Mouse (Mus musculus): Measurements from ENCODE around the gene Nova1. TPM values are rescaled to one million over a fixed set of nuclear protein-coding genes. Genes with fewer than 3 reads are reported as not detected.
A peak's percentile ranks its signal among the peaks of the same experiment; 100 is the strongest.

Nova1 gene
- polyA plus RNA-seq (2012; rRNA removed): 0.30 and 0.58 TPM in 2 replicates

DNA sequence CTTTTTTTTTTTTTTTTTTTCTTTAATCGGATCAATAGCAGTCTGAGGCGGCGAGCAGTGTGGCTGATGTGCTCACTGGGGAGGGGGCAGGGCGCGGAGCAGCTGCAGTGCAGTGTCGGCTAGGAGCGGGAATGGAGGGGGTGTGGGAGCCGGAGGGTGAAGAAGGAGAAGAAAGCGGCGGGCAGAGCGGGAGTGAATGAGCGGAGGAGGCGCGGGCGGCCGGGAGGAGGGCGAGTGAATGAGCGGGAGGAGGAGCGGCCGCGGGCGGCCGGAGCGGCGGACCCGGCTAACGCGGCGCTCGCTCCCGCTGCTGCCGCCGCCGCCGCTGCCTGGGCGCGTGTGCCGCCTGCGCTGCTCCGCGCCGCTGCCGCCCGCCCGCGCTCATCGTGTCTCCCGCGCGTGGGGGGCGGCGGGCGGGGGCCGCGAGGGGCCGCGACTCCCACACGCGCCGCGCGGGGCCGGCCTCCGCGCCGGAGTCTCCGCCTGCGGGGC, at the start of gene Nova1:
TSS of gene Nova1 (minus strand) at position 74 of the 492 bp plus-strand sequence.
- H3K27ac ChIP-seq (ENCODE audit: insufficient read depth, low read depth, low read length): no peak within 1 kb of the TSS

DNA sequence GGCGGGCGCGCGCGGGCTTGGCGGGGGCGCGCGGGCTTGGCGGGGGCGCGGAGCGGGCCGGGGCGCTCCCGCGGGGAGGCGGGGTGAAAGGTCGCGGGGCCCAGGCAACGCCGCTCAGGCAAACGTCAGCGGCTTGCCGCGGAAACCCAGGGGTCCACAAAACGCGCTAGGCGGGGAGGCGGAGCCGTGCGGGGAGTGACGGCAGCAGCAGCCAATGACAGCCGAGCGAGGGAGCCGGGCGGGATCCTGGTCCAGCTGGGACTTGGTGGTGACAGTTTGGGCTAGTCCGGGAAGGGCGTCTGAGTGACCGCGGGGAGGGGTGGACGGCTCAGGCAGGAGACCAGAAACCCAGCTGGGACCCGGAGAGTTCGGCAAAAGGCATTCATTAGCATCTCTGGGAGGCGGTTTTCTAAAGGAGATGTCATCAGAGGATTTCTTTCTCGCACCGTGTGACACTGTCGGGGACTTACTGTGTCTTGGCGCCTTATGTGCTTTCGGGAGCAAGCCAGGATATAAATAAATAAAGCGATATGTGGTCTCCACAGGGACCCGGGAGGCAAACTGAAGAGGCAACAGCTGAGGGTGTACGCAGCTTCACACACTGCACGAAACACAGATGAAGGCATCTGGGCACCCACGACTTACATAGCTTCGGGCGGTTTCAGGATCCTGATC, 756 bp upstream of the Nova1 start:
- Histone ChIP-seq H3K4me3 (ENCODE audit: insufficient read depth, low read depth, low read length) (peak overlapping the region; percentile 94), H3K27ac (ENCODE audit: insufficient read depth, low read depth, low read length) (no peak overlapping the region), H3K36me3 (ENCODE audit: control insufficient read depth, insufficient read depth, low read length) (no peaks in the 10 kb centered on the region), H3K4me1 (ENCODE audit: control insufficient read depth, insufficient read depth, low read length) (no peaks in the 10 kb centered on the region), H3K27me3 (replicated peaks; ENCODE audit: control insufficient read depth, insufficient read depth, low read length) (no peaks in the 10 kb centered on the region; the same call in 1 of the 2 replicates)
- peak; percentile 92 for DNase-seq
- TF ChIP-seq POLR2A (IDR thresholded peaks at IDR 0.05; ENCODE audit: low read depth, low read length): no peak
- TF ChIP-seq CTCF (conservative IDR thresholded peaks at IDR 0.05; ENCODE audit: insufficient read depth, insufficient read length, low read depth, low read length): no peak
- 4% methylated on average over 57 of the region's 57 CpGs for WGBS

More for the DNA sequence above, at the start of gene Nova1:
- DNase-seq: peak; percentile 55
- Histone ChIP-seq H3K36me3 (ENCODE audit: control insufficient read depth, insufficient read depth, low read length) (no peaks in the 10 kb centered on the region), H3K27me3 (replicated peaks; ENCODE audit: control insufficient read depth, insufficient read depth, low read length) (no peaks in the 10 kb centered on the region; the same call in 1 of the 2 replicates), H3K4me3 (ENCODE audit: insufficient read depth, low read depth, low read length) (peak within 1 kb of the TSS; percentile 94), H3K4me1 (ENCODE audit: control insufficient read depth, insufficient read depth, low read length) (no peaks in the 10 kb centered on the region)
- TF ChIP-seq POLR2A (IDR thresholded peaks at IDR 0.05; ENCODE audit: low read depth, low read length) (no peak), CTCF (conservative IDR thresholded peaks at IDR 0.05; ENCODE audit: insufficient read depth, insufficient read length, low read depth, low read length) (no peak)
- 10% methylated on average over 65 of the region's 68 CpGs for WGBS

DNA sequence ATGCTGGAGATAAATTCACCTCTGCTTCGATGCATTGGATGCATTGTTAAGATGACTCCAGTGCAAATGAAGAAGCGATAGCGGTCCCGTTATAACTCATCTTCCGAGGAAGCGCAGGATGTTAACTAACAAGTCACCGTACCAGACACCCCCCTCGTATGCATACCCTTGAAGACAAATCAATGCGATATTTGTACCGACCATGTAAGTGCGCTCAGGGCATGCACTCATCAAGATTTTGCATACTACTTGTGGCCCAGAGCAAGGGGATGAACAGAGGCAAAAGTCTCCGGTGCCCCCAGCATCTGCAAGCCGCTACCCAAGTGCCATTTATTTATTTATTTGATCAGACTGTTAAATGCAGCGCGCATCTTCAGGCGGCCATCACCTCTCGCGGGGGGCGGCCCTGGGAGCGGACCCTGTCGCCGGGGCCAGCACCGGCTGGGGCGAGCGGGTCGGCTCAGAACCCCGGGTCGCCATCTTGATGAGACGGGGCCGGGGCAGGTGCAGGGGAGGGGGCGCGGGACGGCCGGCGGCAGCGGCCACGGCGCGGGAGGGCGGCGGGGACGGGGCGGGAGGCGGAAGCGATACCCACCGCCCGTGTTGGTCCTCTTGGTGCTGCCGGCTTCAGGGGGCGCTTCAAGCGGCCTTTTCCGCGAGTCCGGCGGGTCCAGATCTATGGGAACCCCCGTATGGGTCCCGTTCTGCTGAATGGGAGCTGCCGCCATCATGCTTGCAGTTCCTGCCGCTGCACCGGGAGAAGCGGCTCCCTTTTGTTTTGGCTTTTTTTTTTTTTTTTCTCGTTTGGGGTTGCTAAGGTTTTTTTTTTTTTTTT, 491 bp downstream of the Nova1 start:
- H3K27ac ChIP-seq (ENCODE audit: insufficient read depth, low read depth, low read length): no peak overlapping the region
- TF ChIP-seq POLR2A (IDR thresholded peaks at IDR 0.05; ENCODE audit: low read depth, low read length) (no peak), CTCF (conservative IDR thresholded peaks at IDR 0.05; ENCODE audit: insufficient read depth, insufficient read length, low read depth, low read length) (no peak)
- no peaks in the 10 kb centered on the region for H3K36me3 ChIP-seq (ENCODE audit: control insufficient read depth, insufficient read depth, low read length)
- no peaks in the 10 kb centered on the region; the same call in 1 of the 2 replicates for H3K27me3 ChIP-seq (replicated peaks; ENCODE audit: control insufficient read depth, insufficient read depth, low read length)
- no peaks in the 10 kb centered on the region for H3K4me1 ChIP-seq (ENCODE audit: control insufficient read depth, insufficient read depth, low read length)
- DNase-seq: peak; percentile 12
- under 1% methylated on average over 61 of the region's 61 CpGs for WGBS
- H3K4me3 ChIP-seq (ENCODE audit: insufficient read depth, low read depth, low read length): peak overlapping the region; percentile 94

DNA sequence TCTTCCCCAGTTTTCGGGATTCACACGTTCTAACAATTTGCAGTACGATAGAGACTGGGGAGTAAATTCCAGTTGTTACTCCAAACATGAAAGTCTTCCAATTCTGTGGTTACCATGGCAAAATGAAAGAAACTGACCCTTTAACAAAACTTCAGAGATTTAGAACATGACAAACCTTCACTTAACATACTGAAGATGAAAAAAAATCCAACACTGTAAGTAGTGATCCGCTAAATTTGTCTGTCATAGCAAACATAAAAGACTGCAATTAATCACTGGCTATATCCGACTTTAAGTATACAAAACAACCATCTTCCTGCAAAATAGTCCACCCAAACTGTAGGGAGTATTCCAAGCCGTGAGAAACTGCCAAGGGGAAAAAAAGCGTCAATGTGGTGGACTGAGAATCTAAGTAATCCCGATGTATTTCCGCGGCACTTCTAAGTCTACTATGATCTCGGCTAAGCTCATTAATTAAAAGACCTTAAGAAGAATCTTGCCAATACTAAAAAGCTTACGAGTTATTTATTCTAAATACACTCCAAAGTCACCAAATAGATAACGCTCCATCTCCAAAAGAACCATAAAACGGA, 1.4 kb downstream of the Nova1 start:
- H3K27ac ChIP-seq (ENCODE audit: insufficient read depth, low read depth, low read length): no peak overlapping the region

DNA sequence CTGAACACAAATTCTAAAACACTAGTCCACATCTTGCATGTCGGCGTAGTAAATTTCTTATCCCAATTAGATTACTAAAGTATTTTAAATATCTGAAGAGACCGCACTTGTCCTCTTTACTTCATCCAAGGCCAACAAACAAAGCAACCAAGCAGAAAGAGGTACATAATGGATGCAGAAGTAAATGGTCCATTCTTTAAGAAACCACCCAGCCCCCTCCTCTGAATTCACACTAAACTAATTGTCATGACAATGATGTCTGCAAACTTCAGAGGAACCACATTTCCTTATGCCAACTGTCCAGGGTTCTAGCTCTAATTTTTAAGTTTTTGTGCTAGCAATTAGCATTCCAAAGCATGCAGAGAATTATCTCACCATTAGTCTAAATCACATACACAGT, 2.4 kb downstream of the Nova1 start:
- no peak for TF ChIP-seq POLR2A (IDR thresholded peaks at IDR 0.05; ENCODE audit: low read depth, low read length)
- TF ChIP-seq CTCF (conservative IDR thresholded peaks at IDR 0.05; ENCODE audit: insufficient read depth, insufficient read length, low read depth, low read length): no peak
- Histone ChIP-seq H3K36me3 (ENCODE audit: control insufficient read depth, insufficient read depth, low read length) (no peaks in the 10 kb centered on the region), H3K27ac (ENCODE audit: insufficient read depth, low read depth, low read length) (no peak overlapping the region), H3K27me3 (replicated peaks; ENCODE audit: control insufficient read depth, insufficient read depth, low read length) (no peaks in the 10 kb centered on the region; the same call in 1 of the 2 replicates), H3K4me1 (ENCODE audit: control insufficient read depth, insufficient read depth, low read length) (no peaks in the 10 kb centered on the region), H3K4me3 (ENCODE audit: insufficient read depth, low read depth, low read length) (no peak overlapping the region)
- WGBS: 85% methylated on average over 3 of the region's 3 CpGs
- no peak for DNase-seq

More for the DNA sequence above, 1.4 kb downstream of the Nova1 start:
- no peak for TF ChIP-seq POLR2A (IDR thresholded peaks at IDR 0.05; ENCODE audit: low read depth, low read length)
- no peak for DNase-seq
- Histone ChIP-seq H3K27me3 (replicated peaks; ENCODE audit: control insufficient read depth, insufficient read depth, low read length) (no peaks in the 10 kb centered on the region; the same call in 1 of the 2 replicates), H3K4me3 (ENCODE audit: insufficient read depth, low read depth, low read length) (no peak overlapping the region), H3K4me1 (ENCODE audit: control insufficient read depth, insufficient read depth, low read length) (no peaks in the 10 kb centered on the region), H3K36me3 (ENCODE audit: control insufficient read depth, insufficient read depth, low read length) (no peaks in the 10 kb centered on the region)
- WGBS: 21% methylated on average over 14 of the region's 14 CpGs

DNA sequence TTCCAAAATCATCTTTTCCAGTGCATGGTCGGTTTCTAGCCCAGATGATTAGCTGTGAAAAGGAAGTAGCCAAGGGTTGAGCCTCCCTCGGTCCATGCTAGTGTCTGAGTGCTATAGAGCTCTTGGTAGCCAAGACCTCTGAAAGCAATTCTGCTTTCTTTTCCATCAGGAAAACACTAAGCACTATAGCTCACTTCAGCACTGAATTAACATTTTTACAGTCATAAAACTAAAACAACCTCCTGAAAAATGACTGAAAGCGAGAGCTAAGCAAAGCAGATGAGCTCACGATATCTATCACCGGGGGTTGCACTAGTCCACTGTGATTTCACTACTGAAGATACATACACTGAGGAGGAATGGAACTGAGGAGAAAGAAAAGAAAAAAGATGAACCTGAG, 3.0 kb downstream of the Nova1 start:
- no peak for TF ChIP-seq POLR2A (IDR thresholded peaks at IDR 0.05; ENCODE audit: low read depth, low read length)
- no peak for TF ChIP-seq CTCF (conservative IDR thresholded peaks at IDR 0.05; ENCODE audit: insufficient read depth, insufficient read length, low read depth, low read length)
- H3K4me3 ChIP-seq (ENCODE audit: insufficient read depth, low read depth, low read length): no peak overlapping the region
- no peak for DNase-seq
- H3K27ac ChIP-seq (ENCODE audit: insufficient read depth, low read depth, low read length): no peak overlapping the region
- no peaks in the 10 kb centered on the region for H3K4me1 ChIP-seq (ENCODE audit: control insufficient read depth, insufficient read depth, low read length)
- 78% methylated on average over 5 of the region's 5 CpGs for WGBS
- no peaks in the 10 kb centered on the region for H3K36me3 ChIP-seq (ENCODE audit: control insufficient read depth, insufficient read depth, low read length)
- H3K27me3 ChIP-seq (replicated peaks; ENCODE audit: control insufficient read depth, insufficient read depth, low read length): no peaks in the 10 kb centered on the region; the same call in 1 of the 2 replicates

Data from kidney, adult 2 months (tissue).